Mouse (Mus musculus) brain, embryonic 14.5 days (tissue): ENCODE measurements around the gene Rps6ka1. TPM values are rescaled to one million over a fixed set of nuclear protein-coding genes. Genes with fewer than 3 reads are reported as not detected.

Source experiments
- DNase-seq: peaks from one replicate; pipeline ENCODE4 v3.0.0-alpha.2; 2011; ENCODE audit warnings: low read depth
- CTCF ChIP-seq: fragments of 200-500 bp; IDR thresholded peaks from 2 replicates; pipeline ENCODE4 v1.5.1; 2012; ENCODE audit warnings: inconsistent platforms, mild to moderate bottlenecking, moderate library complexity, borderline replicate concordance; ENCODE audit not compliant: insufficient read depth, insufficient read length; ENCODE audit errors: extremely low read depth
- POLR2A ChIP-seq: fragments of 200-500 bp; IDR thresholded peaks from 2 replicates; pipeline ENCODE4 v1.6.1; 2012; ENCODE audit warnings: mild to moderate bottlenecking, inconsistent platforms, borderline replicate concordance; ENCODE audit not compliant: poor library complexity, insufficient read depth, insufficient read length, severe bottlenecking; ENCODE audit errors: extremely low read depth
- polyA plus RNA-seq: library from polyadenylated mRNA; depleted of rRNA; stranded (reverse); fragments of >200 nt; gene quantifications from 2 replicates; pipeline ENCODE4 v1.2.3, GENCODE M21; 2012; rRNA removed

Rps6ka1 gene
- polyA plus RNA-seq, 1 experiment = 20.1 TPM

DNA sequence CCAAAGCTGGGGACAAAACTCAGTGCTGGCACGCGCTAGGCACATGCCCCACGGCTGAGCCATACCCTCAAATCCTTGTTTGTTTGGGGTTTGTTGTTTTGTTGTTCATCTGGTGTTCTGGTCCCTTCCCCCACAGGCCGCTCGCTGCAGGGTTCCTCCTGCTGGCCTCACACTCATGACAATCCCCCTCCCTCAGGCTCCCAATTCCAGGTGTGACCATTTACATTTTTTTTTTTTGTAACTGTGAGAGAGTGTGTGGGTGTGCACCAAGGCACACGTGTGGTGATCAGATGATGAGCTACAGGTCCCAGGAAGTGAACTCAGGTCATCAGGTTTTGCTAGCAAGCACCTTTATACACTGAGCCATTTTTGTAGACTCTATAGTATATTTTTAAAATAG lies 87.0 kb downstream of the Rps6ka1 start:
- DNase-seq = no peak
- no peak for TF ChIP-seq POLR2A
- TF ChIP-seq CTCF = no peak

Other genes starting within 250 kb of the Rps6ka1 start
- gene Zdhhc18, start 237.6 kb downstream of the Rps6ka1 start, polyA plus RNA-seq = 34.4 and 39.9 TPM in 2 replicates
- 11.7 and 12.8 TPM in 2 replicates for gene Pigv, start 215.2 kb downstream of the Rps6ka1 start, polyA plus RNA-seq
- 75.4 and 121 TPM in 2 replicates for gene Arid1a, start 131.0 kb downstream of the Rps6ka1 start, polyA plus RNA-seq
- gene Hmgn2, start 80.9 kb upstream of the Rps6ka1 start, polyA plus RNA-seq = 528 and 637 TPM in 2 replicates
- gene Dhdds, start 113.1 kb upstream of the Rps6ka1 start, polyA plus RNA-seq = 47.0 and 56.1 TPM in 2 replicates
- 0.34 TPM in 2 replicates for gene Lin28a, start 131.0 kb upstream of the Rps6ka1 start, polyA plus RNA-seq
- gene Zfp683, start 166.0 kb upstream of the Rps6ka1 start, polyA plus RNA-seq = not detected in 2 replicates
- gene Crybg2, start 173.0 kb upstream of the Rps6ka1 start, polyA plus RNA-seq = 2.0 and 2.3 TPM in 2 replicates
- 2.3 and 2.5 TPM in 2 replicates for gene Cd52, start 207.3 kb upstream of the Rps6ka1 start, polyA plus RNA-seq
- gene Ubxn11, start 214.8 kb upstream of the Rps6ka1 start, polyA plus RNA-seq = 25.1 and 28.4 TPM in 2 replicates
- 240 and 300 TPM in 2 replicates for gene Sh3bgrl3, start 241.0 kb upstream of the Rps6ka1 start, polyA plus RNA-seq